Mouse (Mus musculus): Measurements from ENCODE around the gene Lsg1.

The Lsg1 gene

DNA sequence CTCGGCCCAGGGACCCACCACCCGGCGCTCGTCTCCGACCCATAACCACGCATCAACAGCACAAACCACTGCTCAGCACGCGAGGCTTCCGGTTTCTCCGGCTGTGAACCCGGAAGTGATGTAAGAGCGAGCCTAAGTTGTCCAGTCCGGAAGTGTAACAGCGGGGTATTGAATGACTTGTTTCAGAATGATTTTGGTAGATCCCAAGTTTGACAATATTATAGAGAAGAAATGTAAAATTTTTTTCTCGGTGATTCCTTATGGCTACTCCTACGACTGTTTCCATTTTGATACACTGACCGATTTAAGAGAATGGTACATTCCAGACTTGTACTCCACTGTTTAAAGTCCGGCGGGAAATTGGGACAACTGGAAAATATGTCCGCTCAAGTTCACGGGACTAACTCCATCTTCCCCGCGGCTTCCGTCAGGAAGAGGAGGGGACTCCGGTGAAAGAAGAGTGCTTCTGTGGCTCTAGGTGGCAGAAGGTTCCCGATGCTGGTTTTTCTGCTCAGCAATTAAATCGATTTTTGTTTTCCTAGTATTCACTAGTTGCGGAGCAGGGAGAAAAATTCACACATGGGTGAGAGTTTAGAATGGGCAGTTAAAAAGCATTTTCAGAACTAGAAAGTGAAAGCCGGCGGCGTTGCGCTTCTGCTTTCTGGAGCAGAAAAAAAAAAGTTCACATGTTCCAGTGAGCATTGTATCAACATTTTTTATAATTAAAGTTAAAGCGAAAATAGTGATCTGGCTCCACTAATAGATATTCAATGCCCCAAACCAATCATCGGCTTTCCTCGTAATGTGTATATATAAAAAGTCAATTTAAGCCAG, at the start of gene Lsg1:
Gene Lsg1, minus strand, starts transcription at position 99 of the 834 bp plus-strand sequence.
- DNase-seq, result peak; percentile 89

- DNase-seq, result no peak
Measured at GRCm38 (mm10) chr16:30633906-30634746, 46.7 kb upstream of the Lsg1 start.

DNA sequence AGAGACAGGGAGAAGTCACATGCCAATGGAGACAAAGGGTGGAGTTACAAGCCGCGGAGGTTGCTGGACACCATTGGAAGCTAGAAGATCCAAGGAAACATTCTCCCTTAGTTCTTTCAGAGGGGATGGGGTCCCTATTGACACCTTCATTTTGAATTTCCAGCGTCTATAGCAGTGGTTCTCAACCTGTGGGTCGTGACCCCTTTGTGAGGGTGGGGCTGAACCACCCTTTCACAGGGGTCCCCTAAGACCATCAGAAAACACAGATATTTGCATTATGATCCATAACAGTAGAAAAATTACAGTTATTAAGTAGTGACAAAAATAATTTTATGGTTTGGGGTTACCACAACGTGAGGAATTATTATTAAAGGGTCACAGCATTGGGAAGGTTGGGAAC, 42.1 kb upstream of the Lsg1 start:
- no peak for DNase-seq

DNA sequence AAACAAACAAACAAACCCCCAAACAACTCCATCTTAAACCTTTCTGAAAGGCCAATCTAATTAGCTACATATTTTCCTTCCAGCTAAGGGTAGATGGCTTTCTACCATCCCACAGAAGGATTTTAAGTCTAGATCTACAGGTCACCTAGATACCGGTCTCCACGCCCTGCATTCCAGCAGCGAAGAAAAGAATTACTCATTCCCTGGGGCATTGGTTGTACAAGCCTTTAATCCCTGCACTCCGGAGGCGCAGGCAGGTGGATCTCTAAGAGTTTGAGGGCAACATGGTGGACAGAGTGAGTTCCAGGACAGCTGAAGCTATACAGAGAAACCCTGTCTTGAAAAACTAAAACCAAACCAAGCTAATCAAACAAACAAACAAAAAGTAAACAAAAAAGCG, 41.0 kb upstream of the Lsg1 start:
- DNase-seq, result no peak

DNA sequence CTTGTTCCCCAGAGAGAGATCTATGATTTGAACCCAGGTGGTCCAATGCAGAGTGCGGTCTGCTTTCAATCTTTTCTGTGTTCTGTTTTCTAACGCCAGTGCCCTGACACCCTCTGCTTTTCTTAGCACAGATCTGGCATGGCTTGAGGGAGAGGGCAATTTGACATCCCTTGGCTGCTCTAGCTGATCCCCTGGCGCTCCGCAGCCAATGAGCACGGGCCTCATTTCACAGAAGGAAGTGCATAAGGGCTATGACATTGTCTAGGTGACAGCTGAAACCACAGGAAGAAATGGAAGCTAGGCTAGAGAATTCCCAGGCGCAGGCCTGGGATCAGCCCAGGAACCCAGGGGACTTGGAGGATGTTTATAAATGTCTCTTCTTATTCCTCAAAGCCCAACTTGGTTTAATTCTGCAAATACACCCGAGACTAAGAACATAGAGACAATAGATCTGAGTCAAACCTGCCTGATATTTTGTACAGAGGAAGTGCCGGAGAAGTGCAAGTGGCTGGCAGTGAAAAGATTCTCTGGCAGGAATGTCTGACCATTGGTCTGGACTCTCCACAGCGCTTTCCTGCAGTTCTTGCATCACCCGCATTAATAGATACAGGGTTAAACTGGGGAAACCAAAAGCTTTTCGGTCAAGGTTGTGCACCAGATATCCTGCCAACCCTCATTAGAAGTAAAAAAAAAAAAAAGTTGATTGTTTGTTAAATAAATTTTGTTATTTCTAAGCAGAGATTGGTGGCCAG, 40.4 kb upstream of the Lsg1 start:
- no peak for DNase-seq

- DNase-seq, result no peak
Measured at GRCm38 (mm10) chr16:30624640-30625039, 37.2 kb upstream of the Lsg1 start.

GRCm38 (mm10) chr16:30623645-30624044, 36.3 kb upstream of the Lsg1 start:
- no peak for DNase-seq

DNA sequence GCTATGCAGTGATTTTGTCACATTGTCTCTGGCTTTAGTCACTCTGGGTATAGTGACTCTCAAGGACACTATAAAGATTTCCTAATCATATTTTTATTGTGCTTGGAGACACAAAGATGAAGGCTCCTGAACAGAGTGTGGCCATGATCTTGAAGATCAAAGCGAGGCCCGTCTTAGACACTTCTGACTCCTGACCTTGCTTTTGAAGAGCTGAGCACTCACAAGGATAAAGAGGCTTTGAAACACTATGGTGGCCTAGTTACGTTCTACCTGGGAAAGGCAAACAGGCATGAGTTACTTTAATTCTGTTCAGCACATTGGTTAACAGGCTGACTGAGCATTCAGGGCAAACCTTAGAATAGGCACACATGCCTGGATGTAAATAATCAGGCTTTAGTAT, 28.9 kb upstream of the Lsg1 start:
- no peak for DNase-seq

- no peak for DNase-seq
Measured at GRCm38 (mm10) chr16:30614705-30615317, 27.4 kb upstream of the Lsg1 start.

DNA sequence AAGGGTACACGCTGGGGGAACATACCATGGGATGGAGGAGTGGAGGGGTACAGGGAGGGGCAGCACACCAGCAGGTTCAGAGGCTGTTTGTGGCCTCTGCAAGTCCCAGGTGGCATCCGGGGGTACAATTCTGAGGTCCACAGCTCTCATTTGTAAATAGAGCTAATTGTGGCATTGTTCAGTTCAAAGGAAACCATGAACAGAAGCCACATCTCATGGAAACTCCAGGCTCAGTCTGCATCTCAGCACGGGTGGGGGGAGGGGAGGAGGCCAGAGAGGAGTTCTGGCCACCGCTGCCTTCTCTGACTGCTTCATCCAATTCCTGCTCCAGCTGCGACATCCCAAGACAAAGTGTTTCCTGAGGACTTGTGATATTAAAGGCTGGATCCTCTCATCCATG, 26.7 kb upstream of the Lsg1 start:
- DNase-seq, result no peak

DNA sequence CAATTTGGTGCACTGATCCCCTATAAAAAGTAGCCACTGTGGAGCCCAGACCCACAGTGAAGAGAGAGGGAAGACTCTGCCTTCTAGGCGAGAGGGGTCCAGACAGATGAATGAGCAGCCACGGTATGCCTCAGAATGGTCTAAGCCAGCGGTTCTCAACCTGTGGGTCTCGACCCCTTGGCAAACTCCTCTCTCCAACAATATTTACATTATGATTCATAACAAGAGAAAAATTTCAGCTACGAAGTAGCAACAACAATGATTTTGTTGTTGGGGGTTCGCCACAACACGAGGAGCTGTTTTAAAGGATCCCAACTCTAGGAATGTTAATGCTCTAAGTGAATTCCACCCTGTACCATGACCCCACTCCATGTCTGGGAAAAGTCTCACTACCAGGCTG, 25.7 kb upstream of the Lsg1 start:
- no peak for DNase-seq

GRCm38 (mm10) chr16:30611331-30611730, 23.9 kb upstream of the Lsg1 start:
- no peak for DNase-seq

GRCm38 (mm10) chr16:30607868-30608267, 20.5 kb upstream of the Lsg1 start:
- no peak for DNase-seq

- no peak for DNase-seq
Measured at GRCm38 (mm10) chr16:30605528-30605927, 18.1 kb upstream of the Lsg1 start.

DNA sequence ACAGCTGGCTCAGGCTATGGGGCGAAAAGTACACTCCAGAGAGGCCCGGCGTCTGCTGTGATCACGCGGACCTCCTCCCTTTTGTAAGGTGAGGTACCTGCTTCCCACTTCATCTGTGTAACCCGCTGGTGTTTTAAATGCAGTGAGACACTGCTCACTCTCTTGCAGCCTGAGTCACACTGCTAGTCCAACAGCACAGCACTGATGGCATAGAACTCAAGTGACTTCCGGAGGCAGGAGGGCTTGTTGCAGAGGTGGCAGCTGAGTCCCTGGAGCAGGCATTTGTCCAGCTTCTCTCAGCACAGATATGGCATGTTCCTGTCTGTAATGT, 17.4 kb upstream of the Lsg1 start:
- DNase-seq, result no peak

DNA sequence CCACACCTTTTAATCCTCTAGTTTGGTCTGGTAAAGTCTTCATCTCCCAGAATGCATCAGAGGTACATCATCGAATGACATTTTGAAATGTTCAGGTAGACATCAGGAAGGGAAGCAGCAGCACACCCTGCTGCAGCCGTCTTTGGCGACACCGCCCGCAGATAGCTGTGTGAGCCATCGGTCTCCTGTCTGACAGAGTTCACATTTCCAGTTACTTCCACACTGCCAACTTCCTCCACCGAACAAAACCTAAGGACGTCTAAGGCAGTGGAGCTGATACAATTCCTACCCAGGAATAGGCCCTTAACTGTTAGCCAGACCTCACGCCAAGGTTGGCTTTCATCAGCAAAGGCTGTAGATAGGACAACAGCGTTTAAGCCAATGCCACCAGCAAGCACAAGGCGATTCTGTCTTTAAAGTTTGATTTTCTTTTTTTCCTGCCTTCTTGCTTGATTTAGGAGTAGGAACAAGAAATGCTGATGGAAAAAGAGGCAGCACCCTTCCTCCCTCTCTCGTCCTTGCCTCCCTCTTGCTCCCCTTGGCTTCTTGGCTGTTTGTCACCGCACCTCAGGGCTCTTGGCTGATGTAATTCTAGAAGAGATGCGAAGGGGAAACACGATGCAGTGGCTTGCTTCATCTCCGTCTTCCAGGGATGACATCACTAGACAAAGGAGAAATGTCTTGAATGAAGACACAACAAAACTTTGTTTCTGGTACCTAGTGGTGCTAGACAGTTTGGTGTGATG, 16.8 kb upstream of the Lsg1 start:
- no peak for DNase-seq

- no peak for DNase-seq
Measured at GRCm38 (mm10) chr16:30603531-30603842, 16.1 kb upstream of the Lsg1 start.

DNA sequence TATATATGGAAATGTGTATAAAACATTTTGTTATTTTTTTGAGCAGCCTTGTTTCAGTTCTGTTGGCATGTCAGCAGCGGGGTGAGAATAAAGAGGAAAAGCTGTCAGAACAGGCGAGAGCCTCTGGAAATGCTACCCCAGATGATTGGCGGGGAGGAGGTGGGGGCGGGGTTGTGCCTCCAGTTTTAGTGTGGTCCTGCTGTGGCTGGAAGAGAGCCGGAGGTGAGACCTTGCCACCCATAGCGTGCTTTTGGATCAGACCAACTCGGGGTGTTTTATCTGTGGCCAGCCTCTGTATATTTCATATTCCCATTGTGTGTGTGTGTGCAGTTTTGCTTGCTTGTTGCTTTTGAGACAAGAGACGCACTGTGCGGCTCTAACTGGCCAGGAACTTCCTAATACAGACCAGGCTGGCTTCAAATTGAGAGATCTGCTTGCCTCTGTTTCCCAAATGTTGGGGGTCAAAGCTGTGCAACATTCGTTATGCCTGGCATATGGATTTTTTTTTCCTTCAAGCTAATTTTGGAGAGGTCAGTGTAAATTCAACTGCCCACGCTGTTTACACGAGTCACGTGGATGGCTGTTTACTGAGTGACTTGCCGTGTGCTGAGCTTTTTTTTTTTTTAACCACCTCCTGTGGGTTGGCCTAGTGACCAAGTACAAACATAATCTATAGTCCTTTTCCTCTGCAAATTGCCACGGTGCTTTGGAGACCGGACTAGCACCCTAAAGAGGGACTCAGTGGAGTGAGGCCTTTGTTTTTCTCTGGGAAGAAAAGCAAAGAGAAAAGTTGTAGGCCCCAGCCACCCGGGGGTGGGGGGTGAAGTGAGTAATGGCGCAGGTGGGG, 15.5 kb upstream of the Lsg1 start:
- no peak for DNase-seq

DNA sequence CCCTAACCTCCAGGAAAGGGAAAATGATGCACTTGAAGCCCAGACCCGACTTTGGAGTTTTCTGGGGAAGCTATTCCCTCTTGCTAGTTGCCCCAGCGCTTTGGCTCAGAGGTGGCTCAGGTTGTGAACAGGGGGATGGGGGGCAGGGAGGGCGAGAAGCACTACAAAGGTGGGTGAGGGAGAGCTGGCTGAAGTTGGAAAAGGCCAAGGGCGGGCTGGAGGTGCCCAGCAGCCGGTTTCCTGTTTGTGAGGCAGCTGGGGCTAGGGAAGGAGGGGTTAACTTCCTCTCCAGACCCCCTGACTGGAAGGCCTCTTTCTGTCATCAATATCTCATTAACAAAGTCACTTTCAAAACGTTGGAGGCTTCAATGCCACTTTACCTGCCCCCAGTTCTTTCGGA, 14.6 kb upstream of the Lsg1 start:
- DNase-seq, result peak; percentile 30

DNA sequence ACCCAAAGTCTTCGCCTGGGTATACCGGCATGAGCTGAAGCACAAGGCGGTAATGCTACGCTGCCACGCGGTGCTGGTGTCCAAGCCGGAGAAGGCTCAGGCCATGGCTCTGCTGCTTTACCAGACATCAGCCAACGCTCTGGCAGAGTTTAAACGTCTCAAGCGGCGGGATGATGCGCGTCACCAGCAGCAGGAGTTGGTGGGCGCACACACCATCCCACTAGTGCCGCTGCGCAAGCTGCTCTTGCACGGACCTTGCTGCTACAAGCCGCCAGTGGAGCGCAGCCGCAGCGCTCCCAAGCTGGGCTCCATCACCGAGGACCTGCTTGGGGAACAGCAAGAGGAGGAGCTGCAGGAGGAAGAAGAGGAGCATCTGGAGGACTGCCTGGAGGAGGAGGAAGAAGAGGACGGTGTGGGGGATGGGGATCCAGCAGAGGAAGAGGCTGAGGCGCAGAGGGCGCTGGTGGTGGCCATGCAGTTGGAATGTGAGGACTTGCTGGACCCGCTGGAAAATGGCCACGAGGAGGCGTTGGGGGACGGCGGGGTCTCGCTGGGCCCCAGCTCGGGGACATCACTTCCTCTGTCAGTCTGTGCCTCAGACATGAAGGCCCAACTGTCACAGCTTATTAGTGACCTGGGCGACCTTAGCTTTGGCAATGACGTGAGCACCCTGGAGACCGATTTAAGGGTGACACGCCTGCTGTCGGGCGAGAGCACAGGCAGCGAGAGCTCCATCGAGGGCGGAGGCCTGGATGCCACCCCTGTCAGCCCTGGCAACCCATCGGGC, 13.8 kb upstream of the Lsg1 start:
- peak; percentile 67 for DNase-seq

Measured in cerebellum, adult 9-11 months (tissue).